Mouse (Mus musculus) ovary, adult 18-20 months (tissue): ENCODE measurements around the gene Dnajc27.

Experiments
- DNase-seq: peaks from one replicate; pipeline ENCODE4 v3.0.0; 2022; ENCODE audit warnings: low spot score, mixed read lengths

The Dnajc27 gene

DNA sequence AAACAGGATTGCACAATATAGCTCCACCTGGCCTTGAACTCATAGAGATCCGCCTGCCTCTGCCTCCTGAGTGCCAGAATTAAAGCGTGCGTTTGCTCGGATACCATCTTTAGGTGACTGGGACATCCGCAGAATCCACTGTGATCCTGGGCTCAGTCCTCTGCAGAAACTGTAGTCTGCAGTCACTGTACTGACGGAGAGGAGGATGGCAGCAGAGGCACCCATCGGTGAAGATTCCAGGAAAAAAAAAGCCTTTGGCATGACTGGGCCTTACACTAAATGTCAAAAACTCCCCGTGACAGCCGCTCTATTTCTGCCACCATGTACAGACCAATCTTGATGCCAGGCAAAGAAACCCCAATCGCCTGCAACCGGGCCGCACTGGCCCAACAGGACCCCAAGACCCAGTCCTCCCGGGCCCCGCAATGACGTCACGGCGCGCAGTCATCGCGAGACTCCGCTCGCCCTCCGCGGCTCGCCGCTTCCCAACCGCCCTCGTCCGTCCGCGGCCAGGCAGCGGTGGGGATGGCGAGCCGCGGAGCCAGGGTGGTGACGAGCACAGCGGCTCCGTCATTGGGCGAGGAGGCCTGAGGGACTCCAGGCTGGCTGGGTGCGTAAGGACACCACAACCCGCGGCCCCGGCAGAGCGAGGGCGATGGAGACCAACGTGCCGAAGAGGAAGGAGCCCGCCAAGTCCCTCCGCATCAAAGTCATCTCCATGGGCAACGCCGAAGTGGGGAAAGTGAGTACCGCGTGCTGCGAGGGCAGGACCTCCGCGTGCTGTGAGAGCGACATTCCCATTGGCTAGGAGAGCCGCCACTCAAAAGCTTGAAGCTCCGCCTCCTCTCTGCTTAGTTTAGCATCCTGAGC lies at the start of gene Dnajc27:
Gene Dnajc27 (plus strand): TSS at position 452 of the 870 bp plus-strand sequence.
- peak; percentile 86 for DNase-seq

DNA sequence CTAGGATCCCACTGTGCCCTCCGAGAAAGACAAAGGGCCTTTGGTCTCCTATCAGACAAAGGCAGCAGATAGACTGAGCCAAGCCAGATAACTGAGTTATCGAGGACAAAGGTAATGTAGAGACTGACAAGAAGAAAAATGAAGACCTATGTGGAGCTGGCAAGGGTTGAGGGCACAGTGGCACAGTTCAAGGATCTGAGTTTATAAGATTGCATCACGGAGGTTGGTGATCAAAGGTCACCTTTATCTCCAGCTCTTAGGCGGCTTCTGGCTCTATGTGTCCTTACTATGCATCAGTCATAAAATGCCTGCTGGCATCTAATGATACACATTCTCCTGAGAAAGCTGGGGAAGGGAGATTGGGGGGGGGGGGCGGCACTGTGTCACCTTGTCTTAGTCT lies 46.2 kb upstream of the Dnajc27 start:
- DNase-seq = no peak

- no peak for DNase-seq
Measured at GRCm38 (mm10) chr12:4037511-4037910, 44.9 kb upstream of the Dnajc27 start.

DNA sequence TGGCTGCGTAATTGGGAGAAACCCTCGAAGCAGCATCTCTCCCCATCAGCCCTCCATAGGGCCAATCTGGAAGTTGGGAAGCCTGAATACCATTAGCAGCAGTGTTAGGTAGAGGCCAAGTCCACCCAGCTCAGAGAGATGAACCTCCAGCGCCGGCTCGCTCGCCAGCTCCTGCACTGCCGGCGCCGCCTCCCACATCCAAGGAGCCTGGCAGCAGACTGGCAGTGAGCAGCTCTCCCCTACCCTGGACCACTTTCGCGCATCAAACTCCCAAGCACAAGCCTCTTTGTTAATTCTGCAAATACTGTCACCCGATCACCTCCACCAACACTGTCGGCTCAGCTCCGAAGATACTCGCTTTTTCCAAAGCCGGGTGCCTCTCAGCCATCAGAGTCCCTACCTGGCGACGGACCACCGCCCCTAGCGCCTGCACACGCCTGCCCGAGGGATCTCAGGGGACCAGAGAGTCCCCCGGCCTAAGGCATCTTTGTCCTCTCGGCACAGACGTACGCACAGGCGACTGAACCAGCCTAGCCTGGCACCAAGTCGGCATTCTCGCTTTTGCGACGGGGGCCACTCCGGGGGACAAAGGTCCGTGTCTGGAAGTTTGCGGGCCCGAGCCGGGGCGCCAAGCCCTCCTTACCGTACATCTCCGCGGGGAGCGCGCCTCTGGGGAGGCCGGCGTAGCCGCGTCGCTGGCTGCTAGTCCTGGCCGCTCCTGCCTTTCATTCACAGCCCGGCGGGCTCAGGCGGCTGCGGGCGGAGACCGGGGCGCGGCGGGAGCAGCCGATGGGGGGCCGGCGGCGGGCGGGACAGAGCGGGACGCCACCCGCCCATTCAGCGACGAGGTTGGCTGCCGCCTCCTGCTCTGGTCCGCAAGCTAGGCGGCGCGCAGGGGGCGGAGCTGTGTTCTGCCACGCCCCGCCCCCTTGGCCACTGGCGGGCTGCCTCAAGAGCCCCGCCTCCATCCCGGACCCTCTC lies 44.0 kb upstream of the Dnajc27 start, which contains the start of gene Efr3b:
Gene Efr3b (minus strand): TSS at position 855 of the 981 bp plus-strand sequence.
- peak; percentile 72 for DNase-seq

DNA sequence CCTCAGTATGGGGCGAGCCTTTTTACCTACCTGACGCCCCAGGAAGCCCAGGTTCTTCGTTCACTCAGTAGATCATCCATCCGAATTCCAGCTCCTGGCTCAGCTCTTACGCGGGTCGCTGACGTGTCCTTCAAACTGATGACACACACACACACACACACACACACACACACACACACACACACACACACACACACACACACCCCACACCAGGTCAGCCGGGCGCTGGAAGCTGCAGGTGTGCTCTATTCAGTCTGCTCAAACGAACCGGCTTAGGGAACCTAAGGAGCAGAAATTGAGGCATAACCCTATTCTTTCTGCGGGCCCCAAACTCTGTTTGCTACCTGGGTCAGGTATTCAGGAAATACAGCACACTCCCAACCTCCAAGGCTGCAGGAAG lies 43.3 kb upstream of the Dnajc27 start:
- no peak for DNase-seq

DNA sequence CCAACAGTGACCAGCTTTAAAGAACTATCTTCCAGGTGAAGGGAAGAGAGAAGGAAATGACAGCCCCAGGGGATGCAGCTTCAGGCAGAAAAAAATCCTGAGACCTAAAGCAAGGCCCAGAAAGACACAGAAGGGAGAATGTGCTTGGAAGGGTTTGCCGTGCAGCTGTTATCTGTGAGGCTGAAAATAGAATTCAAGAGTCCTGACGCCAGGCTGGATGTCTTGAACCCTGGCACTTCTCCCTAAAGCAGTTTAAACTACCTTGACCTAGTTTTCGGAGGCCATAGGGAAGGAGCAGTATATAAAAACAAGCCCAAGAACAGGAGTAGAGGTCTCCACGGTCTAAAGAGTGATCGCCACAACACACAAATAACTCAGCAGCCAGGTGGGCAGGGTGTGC lies 40.0 kb upstream of the Dnajc27 start:
- no peak for DNase-seq

GRCm38 (mm10) chr12:4045992-4046391 lies 36.4 kb upstream of the Dnajc27 start:
- DNase-seq = peak; percentile 38

DNA sequence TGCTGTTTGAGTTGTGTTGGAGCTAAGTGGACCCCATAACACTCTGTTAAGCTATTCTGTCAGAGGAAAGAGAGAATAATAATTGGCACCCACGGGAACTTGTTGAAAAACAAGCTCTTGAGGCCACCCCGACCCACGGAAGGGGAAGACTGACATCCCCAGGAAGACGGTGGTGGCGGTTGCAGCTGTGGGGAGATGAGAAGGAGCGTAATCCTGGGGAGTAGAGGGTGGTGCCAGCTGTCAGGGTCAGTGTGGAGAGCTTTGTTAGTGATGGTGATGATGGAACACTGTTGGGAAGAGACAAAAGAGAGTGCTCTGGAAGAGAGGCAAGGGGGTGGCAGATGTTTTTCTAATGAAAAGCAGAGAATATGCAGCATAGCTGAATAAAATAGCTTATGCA lies 34.4 kb upstream of the Dnajc27 start:
- no peak for DNase-seq

DNA sequence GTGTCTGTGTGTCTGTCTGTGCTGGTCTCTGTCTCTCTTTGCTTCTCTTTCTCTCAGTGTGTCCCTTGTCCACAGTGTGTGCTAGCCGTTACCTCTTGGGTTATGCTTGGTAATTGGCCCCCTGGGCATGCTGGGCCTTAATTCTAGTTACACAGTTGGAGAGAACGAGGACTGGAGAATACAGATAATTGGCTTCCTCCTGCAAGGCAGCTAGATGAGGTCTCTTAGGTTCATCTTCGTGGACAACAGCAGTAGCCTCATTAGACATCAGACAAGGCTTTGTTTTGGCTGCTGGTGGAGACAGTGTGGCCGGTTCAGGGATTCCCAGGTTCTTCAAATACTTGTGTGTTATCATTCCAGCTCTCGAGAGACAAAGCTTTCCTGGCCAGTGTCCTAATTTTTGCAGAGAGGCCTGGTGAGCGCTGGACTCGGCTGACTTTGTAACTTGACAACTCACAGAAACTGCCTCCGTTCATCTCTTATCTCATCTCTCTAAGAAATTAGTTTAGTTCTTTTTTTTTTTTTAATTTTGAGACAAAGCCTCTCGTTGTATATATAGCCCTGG lies 31.4 kb upstream of the Dnajc27 start:
- DNase-seq = peak; percentile 42

DNA sequence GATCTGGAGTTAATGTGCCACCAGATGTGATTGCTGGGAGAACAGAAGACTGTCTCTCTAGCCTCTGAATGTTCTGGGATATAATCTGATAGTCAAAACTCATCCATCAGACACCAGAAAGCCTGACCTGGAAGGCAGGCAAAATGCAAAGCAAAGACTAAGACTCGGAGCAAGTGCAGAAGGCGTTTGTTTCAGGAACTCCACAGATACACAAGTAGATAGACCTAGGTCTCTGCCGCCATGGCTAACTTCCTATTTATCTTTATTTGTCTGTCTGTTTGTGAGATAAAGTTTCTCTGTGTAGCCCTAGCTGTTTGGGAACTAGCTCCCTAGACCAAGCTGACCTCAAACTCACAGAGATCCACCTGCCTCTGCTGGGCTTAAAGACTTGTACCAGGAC lies 28.7 kb upstream of the Dnajc27 start:
- DNase-seq = no peak

DNA sequence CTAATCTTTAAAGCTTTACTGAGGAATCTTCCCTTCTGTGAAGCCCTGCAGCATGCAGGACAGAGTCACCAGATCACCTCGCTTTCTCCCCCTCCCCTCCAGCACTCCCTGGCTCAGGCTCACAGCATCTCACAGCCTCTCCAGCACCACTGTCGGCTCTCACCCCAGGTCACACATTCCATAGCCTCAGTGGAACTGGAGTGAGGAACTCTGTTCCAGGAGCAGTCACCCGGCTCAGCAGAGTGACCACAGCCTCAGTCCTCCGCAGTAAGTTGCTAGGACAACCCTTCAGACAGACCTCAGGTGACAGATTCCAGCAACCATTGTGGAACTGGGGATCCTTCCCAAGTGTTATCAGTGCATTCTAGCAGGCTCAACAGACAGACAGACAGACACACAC lies 27.5 kb upstream of the Dnajc27 start:
- no peak for DNase-seq

GRCm38 (mm10) chr12:4058321-4058720 lies 24.1 kb upstream of the Dnajc27 start:
- DNase-seq = no peak

GRCm38 (mm10) chr12:4059683-4060082 lies 22.7 kb upstream of the Dnajc27 start:
- no peak for DNase-seq

DNA sequence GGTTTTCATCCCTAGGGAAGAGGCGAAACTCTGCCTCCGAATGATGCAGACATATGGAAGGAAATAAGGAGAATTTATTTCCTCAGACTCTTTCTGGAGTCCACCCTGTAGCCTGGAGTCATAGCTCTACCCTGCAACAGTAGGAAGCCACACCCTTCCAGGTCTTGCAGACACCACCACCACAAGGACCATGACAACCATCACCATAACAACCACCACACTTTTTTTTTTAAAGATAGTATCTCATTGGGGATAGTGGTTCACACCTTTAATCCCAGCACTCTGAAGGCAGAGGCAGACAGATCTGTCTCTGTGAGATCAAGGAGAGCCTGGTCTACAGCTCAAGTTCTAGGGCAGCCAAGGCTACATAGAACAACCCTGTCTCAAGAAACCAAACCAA lies 16.9 kb upstream of the Dnajc27 start:
- DNase-seq = no peak

DNA sequence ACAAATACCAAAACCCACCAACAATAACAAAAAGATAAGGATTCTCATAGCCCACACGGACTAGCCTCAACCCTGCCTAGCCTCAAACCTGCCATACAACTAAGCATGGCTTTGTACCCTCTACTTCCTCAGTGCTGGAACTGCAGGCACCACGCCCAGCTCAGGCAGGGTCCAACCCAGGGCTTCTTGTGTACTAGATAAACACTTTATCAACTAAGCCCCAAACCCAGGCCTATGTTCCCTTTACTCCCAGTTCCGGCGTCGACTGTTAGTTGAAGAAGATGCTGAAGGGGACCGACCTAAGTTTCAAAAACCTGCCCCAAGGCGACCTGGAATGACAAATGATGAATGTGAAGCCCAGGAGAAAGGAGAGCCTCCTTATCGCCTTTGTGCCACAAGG lies 16.4 kb upstream of the Dnajc27 start:
- DNase-seq = no peak

GRCm38 (mm10) chr12:4066681-4067459 lies 15.5 kb upstream of the Dnajc27 start:
- no peak for DNase-seq

DNA sequence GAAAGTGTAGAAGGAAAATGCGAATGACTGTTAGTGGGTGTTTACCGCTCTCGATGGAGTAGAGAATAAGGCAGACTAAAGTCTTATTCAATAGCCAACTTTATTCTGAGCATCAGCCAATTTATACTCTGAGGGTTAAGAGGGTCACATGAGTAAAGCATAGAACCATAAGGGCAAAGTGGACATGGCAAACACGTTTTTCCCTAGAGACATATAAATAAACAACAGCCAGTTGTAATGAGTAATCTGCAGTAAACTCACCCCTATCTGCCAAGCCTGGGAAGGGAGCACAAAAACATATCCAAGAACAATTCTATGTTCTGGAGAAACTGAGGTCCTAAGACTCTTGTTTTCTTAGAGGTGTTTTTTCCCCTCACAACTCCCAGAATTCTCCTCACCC lies 13.8 kb upstream of the Dnajc27 start:
- no peak for DNase-seq

GRCm38 (mm10) chr12:4071671-4072070 lies 10.7 kb upstream of the Dnajc27 start:
- no peak for DNase-seq

GRCm38 (mm10) chr12:4075407-4075806 lies 7.0 kb upstream of the Dnajc27 start:
- DNase-seq = no peak

- DNase-seq = no peak
Measured at GRCm38 (mm10) chr12:4076383-4076782, 6.0 kb upstream of the Dnajc27 start.

GRCm38 (mm10) chr12:4078069-4078468 lies 4.3 kb upstream of the Dnajc27 start:
- DNase-seq = no peak

GRCm38 (mm10) chr12:4080311-4080710 lies 2.1 kb upstream of the Dnajc27 start:
- peak; percentile 17 for DNase-seq
